Mouse (Mus musculus) thymus, adult 2 months (tissue): Measurements from ENCODE around the gene Syngr1.

Experiments
- CTCF ChIP-seq: fragments of 200-500 bp; IDR thresholded peaks from 2 replicates; pipeline ENCODE4 v1.5.1; 2012; ENCODE audit warnings: mild to moderate bottlenecking, control low read depth, low read length, moderate library complexity, borderline replicate concordance; ENCODE audit not compliant: control insufficient read depth, poor library complexity, insufficient read depth; ENCODE audit errors: extremely low read depth
- POLR2A ChIP-seq: fragments of 200-500 bp; IDR thresholded peaks from 2 replicates; pipeline ENCODE4 v1.6.1; 2012; ENCODE audit warnings: mild to moderate bottlenecking, low read length, control low read depth, moderate library complexity; ENCODE audit not compliant: control insufficient read depth, poor library complexity, insufficient read depth; ENCODE audit errors: extremely low read depth

- TF ChIP-seq CTCF (no peak), POLR2A (no peak)
These were observed 31.5 kb upstream of the Syngr1 start for GRCm38 (mm10) chr15:80059606-80060005.
